8 mouse cellular contexts compared by ENCODE assay signal in the genomic region with DNA sequence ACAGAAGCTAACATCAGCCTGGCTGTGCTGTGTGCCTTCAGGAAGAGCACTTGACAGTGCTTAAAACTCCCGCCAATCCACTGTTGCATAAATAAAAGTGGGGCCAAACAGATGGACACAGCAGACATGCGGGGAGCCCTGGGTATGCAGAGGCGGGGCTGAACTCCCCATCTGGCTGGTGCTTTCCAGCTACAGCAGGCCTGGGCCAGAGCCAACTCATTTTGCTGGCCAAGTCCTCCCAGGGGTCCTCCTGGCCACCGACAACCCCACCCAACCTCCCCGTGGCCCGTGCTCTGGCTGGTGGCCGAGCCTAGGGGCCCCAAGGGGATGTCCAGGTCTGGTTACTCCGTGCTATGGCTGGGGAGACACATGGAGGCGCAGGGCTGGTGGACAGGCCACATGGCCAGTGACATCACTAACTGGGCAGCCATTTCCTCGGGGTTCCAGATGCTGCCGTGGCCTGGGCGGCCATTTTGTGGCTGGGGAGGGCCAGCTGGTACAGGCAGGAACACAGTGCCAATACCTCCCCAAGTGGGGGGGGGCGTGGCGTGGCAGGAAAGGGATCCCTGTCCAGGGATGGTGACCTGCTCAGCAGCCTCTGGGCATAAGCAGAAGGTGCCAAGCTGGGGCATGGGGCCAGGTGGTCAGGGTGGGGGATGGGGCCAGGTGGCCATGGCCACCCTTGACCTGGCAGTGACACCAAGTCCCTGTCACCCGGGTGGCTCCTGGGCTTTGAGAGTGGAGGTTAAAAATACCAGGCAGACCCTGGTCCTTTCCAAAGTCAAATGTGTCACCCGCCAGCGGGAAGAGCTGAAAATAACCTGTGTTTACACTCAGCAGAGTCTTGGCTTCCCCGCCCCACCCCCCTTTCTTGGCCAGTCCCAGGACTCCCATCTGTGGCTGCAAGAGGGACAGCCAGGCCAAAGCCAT. TPM values are rescaled to one million over a fixed set of nuclear protein-coding genes. Genes with fewer than 3 reads are reported as not detected.
DNase-seq lines count a peak whose midpoint lies in the region; ATAC-seq and TF ChIP-seq lines count a peak whose summit lies in the region.

No protein-coding gene starts in this region.

- peak overlapping the region; percentile 3; the same call in 1 of the 2 replicates for H3K9ac ChIP-seq in forebrain, embryonic 16.5 days (replicated peaks; ENCODE audit: low read depth, low read length)
- no peak overlapping the region for H3K9ac ChIP-seq in hindbrain, embryonic 11.5 days (ENCODE audit: low read depth, low read length)
- H3K9ac ChIP-seq in midbrain, embryonic 12.5 days (replicated peaks), result 0 out of 2 replicates have a peak overlapping the region, but pooled peaks have one; percentile 1
- peak overlapping the region; percentile 41; the same call in 1 of the 2 replicates for H3K9ac ChIP-seq in stomach, postnatal 0 days (ENCODE audit: low read length)

- no peaks in the 10 kb centered on the region for H3K9me3 ChIP-seq in E14TG2a.4 (ENCODE audit: low read length)
- no peaks in the 10 kb centered on the region for H3K9me3 ChIP-seq in forebrain, embryonic 16.5 days (ENCODE audit: control insufficient read depth, low read length)
- no peaks in the 10 kb centered on the region for H3K9me3 ChIP-seq in hindbrain, embryonic 11.5 days (ENCODE audit: control insufficient read depth, low read length)
- no peaks in the 10 kb centered on the region for H3K9me3 ChIP-seq in midbrain, embryonic 12.5 days
- H3K9me3 ChIP-seq in stomach, postnatal 0 days (ENCODE audit: control insufficient read depth, low read length), result no peaks in the 10 kb centered on the region

- peaks cover 42% of the 10 kb centered on the region for H3K36me3 ChIP-seq in E14TG2a.4 (ENCODE audit: insufficient read depth, low read length)
- peaks cover 3% of the 10 kb centered on the region; the same call in 1 of the 2 replicates for H3K36me3 ChIP-seq in forebrain, embryonic 16.5 days (ENCODE audit: control insufficient read depth, insufficient read depth)
- no peaks in the 10 kb centered on the region for H3K36me3 ChIP-seq in hindbrain, embryonic 11.5 days (ENCODE audit: control insufficient read depth, insufficient read depth, low read length)
- no peaks in the 10 kb centered on the region for H3K36me3 ChIP-seq in midbrain, embryonic 12.5 days
- H3K36me3 ChIP-seq in stomach, postnatal 0 days (ENCODE audit: control insufficient read depth, insufficient read depth, low read length), result peaks cover 11% of the 10 kb centered on the region

- WGBS in forebrain, embryonic 16.5 days, result 54% methylated on average over 17 of the region's 18 CpGs
- 77% methylated on average over 18 of the region's 18 CpGs for WGBS in hindbrain, embryonic 11.5 days
- WGBS in midbrain, embryonic 12.5 days, result 74% methylated on average over 18 of the region's 18 CpGs
- WGBS in stomach, postnatal 0 days, result 41% methylated on average over 18 of the region's 18 CpGs

- H3K4me1 ChIP-seq in E14TG2a.4 (replicated peaks; ENCODE audit: low read depth, low read length), result peaks cover 98% of the 10 kb centered on the region
- H3K4me1 ChIP-seq in forebrain, embryonic 16.5 days (replicated peaks; ENCODE audit: control insufficient read depth, insufficient read depth, low read length), result peaks cover 57% of the 10 kb centered on the region
- H3K4me1 ChIP-seq in hindbrain, embryonic 11.5 days (replicated peaks; ENCODE audit: control insufficient read depth, insufficient read depth, low read length), result peaks cover 32% of the 10 kb centered on the region
- peaks cover 87% of the 10 kb centered on the region for H3K4me1 ChIP-seq in midbrain, embryonic 12.5 days
- peaks cover 31% of the 10 kb centered on the region for H3K4me1 ChIP-seq in stomach, postnatal 0 days (replicated peaks; ENCODE audit: control insufficient read depth, insufficient read depth)

- TF ChIP-seq CTCF in E14TG2a.4 (conservative IDR thresholded peaks at IDR 0.05; ENCODE audit: low read length), result no peak
- TF ChIP-seq CTCF in brain, embryonic 14.5 days (IDR thresholded peaks at IDR 0.05; ENCODE audit: borderline replicate concordance, extremely low read depth, insufficient read depth, insufficient read length), result no peak
- no peak for TF ChIP-seq CTCF in left cerebral cortex, adult 2 months (IDR thresholded peaks at IDR 0.05)
- TF ChIP-seq CTCF in stomach, postnatal 0 days (IDR thresholded peaks at IDR 0.05; ENCODE audit: low read depth), result no peak

- DNase-seq in brain, embryonic 14.5 days (ENCODE audit: low read depth), result peak; percentile 81
- DNase-seq in hindbrain, embryonic 11.5 days (ENCODE audit: low spot score), result no peak
- peak in 1 of 2 experiments; percentile 60 for DNase-seq in left cerebral cortex, adult 2 months (ENCODE audit: extremely low spot score in 1 of 2, low spot score in 2 of 2)
- DNase-seq in stomach, postnatal 0 days (ENCODE audit: low spot score), result peak; percentile 65

- H3K4me3 ChIP-seq in E14TG2a.4 (replicated peaks; ENCODE audit: low read length), result peak overlapping the region; percentile 73
- no peak overlapping the region for H3K4me3 ChIP-seq in forebrain, embryonic 16.5 days (replicated peaks; ENCODE audit: low read length)
- H3K4me3 ChIP-seq in hindbrain, embryonic 11.5 days (ENCODE audit: low read depth, low read length), result no peak overlapping the region
- no peak overlapping the region for H3K4me3 ChIP-seq in left cerebral cortex, adult 2 months
- no peak overlapping the region for H3K4me3 ChIP-seq in midbrain, embryonic 12.5 days
- H3K4me3 ChIP-seq in stomach, postnatal 0 days (ENCODE audit: low read depth, low read length), result no peak overlapping the region

- no peak overlapping the region for H3K4me2 ChIP-seq in forebrain, embryonic 16.5 days (ENCODE audit: low read length)
- no peak overlapping the region for H3K4me2 ChIP-seq in hindbrain, embryonic 11.5 days (replicated peaks; ENCODE audit: low read depth, low read length)
- H3K4me2 ChIP-seq in midbrain, embryonic 12.5 days (replicated peaks), result no peak overlapping the region
- peak overlapping the region; percentile 34 for H3K4me2 ChIP-seq in stomach, postnatal 0 days (replicated peaks; ENCODE audit: low read depth)

- intact Hi-C loops in left cerebral cortex, adult 2 months (cut with DNase I), result loop anchor here (2.0 kb wide), 1 partner anchor 15 kb away; no protein-coding TSS in a partner anchor

- H3K27me3 ChIP-seq in E14TG2a.4 (ENCODE audit: insufficient read depth, low read length), result 0 out of 2 replicates have a peak, but pooled peaks cover 8% of the 10 kb centered on the region
- H3K27me3 ChIP-seq in forebrain, embryonic 16.5 days (replicated peaks; ENCODE audit: control insufficient read depth, insufficient read depth, low read length), result no peaks in the 10 kb centered on the region
- peaks cover 16% of the 10 kb centered on the region for H3K27me3 ChIP-seq in hindbrain, embryonic 11.5 days (ENCODE audit: control insufficient read depth, insufficient read depth, low read length)
- H3K27me3 ChIP-seq in midbrain, embryonic 12.5 days, result peaks cover 23% of the 10 kb centered on the region
- no peaks in the 10 kb centered on the region for H3K27me3 ChIP-seq in stomach, postnatal 0 days (ENCODE audit: control insufficient read depth, insufficient read depth, low read length)

- no peak for ATAC-seq in forebrain, embryonic 16.5 days
- no peak for ATAC-seq in hindbrain, embryonic 11.5 days (ENCODE audit: low FRiP score)
- no peak for ATAC-seq in midbrain, embryonic 12.5 days (ENCODE audit: low FRiP score, low read depth)
- peak; percentile 11 for ATAC-seq in stomach, postnatal 0 days (ENCODE audit: low FRiP score, low TSS enrichment)
- ATAC-seq in megakaryocyte progenitor cell, adult 5-6 weeks (replicated peaks; ENCODE audit: poor library complexity), result no peak

- H3K27ac ChIP-seq in forebrain, embryonic 16.5 days (ENCODE audit: low read length), result peak overlapping the region; percentile 76
- peak overlapping the region; percentile 58 for H3K27ac ChIP-seq in hindbrain, embryonic 11.5 days (ENCODE audit: low read depth, low read length)
- peak overlapping the region; percentile 97 for H3K27ac ChIP-seq in left cerebral cortex, adult 2 months
- peak overlapping the region; percentile 54 for H3K27ac ChIP-seq in midbrain, embryonic 12.5 days (replicated peaks)
- peak overlapping the region; percentile 93 for H3K27ac ChIP-seq in stomach, postnatal 0 days (replicated peaks)

- TF ChIP-seq EP300 in stomach, postnatal 0 days (optimal IDR thresholded peaks at IDR 0.05), result no peak

- TF ChIP-seq POLR2A in brain, embryonic 14.5 days (IDR thresholded peaks at IDR 0.05; ENCODE audit: borderline replicate concordance, extremely low read depth, insufficient read depth, insufficient read length, poor library complexity, severe bottlenecking), result no peak

RNA-seq across cellular contexts. Expression of gene Smim24, which starts 18.9 kb away (rescaled TPM):
- 3.0 and 4.2 TPM in 2 replicates for polyA plus RNA-seq in brain, embryonic 14.5 days (2012; rRNA removed)
- polyA plus RNA-seq in forebrain, embryonic 16.5 days (2015; fragmentation: Nextera tagmentation; extraction: Ambion mirVana), result 1.2 and 1.8 TPM in 2 replicates
- polyA plus RNA-seq in hindbrain, embryonic 11.5 days (2014; fragmentation: Nextera tagmentation; extraction: Ambion mirVana), result 2.7 and 4.1 TPM in 2 replicates
- total RNA-seq in left cerebral cortex, adult 2 months (2021), result 1 to 10 TPM; 1.3 to 1.4 TPM
- polyA plus RNA-seq in midbrain, embryonic 12.5 days (2016; fragmentation: Nextera tagmentation; extraction: Ambion mirVana), result 2.1 and 2.8 TPM in 2 replicates
- polyA plus RNA-seq in stomach, postnatal 0 days (2015; fragmentation: Nextera tagmentation; extraction: Ambion mirVana), result 205 and 239 TPM in 2 replicates
- total RNA-seq in megakaryocyte progenitor cell, adult 5-6 weeks (2015), result 31.0 and 31.4 TPM in 2 replicates
- total RNA-seq in megakaryocyte progenitor cell, adult 5-6 weeks (2017), result 7.5 and 17.1 TPM in 2 replicates

RNA-seq across cellular contexts. Expression of gene Gm48552, which starts 22.9 kb away (rescaled TPM):
- 8.7 and 9.4 TPM in 2 replicates for polyA plus RNA-seq in brain, embryonic 14.5 days (2012; rRNA removed)
- polyA plus RNA-seq in forebrain, embryonic 16.5 days (2015; fragmentation: Nextera tagmentation; extraction: Ambion mirVana), result 1.0 and 2.2 TPM in 2 replicates
- 0.49 and 1.0 TPM in 2 replicates for polyA plus RNA-seq in hindbrain, embryonic 11.5 days (2014; fragmentation: Nextera tagmentation; extraction: Ambion mirVana)
- 1 to 10 TPM; 5.1 to 7.1 TPM for total RNA-seq in left cerebral cortex, adult 2 months (2021)
- polyA plus RNA-seq in midbrain, embryonic 12.5 days (2016; fragmentation: Nextera tagmentation; extraction: Ambion mirVana), result 0.50 and 2.3 TPM in 2 replicates
- 0.29 and 0.36 TPM in 2 replicates for polyA plus RNA-seq in stomach, postnatal 0 days (2015; fragmentation: Nextera tagmentation; extraction: Ambion mirVana)
- not detected in 2 replicates for total RNA-seq in megakaryocyte progenitor cell, adult 5-6 weeks (2015)
- total RNA-seq in megakaryocyte progenitor cell, adult 5-6 weeks (2017), result 0.46 TPM in 1 of 2 replicates, not detected in the other

RNA-seq across cellular contexts. Expression of gene Gm48551, which starts 27.5 kb away (rescaled TPM):
- polyA plus RNA-seq in brain, embryonic 14.5 days (2012; rRNA removed), result 6.8 and 9.6 TPM in 2 replicates
- 6.2 and 8.8 TPM in 2 replicates for polyA plus RNA-seq in forebrain, embryonic 16.5 days (2015; fragmentation: Nextera tagmentation; extraction: Ambion mirVana)
- polyA plus RNA-seq in hindbrain, embryonic 11.5 days (2014; fragmentation: Nextera tagmentation; extraction: Ambion mirVana), result 2.2 and 3.2 TPM in 2 replicates
- total RNA-seq in left cerebral cortex, adult 2 months (2021), result 1 to 10 TPM; 2.0 to 3.4 TPM
- 4.2 and 5.5 TPM in 2 replicates for polyA plus RNA-seq in midbrain, embryonic 12.5 days (2016; fragmentation: Nextera tagmentation; extraction: Ambion mirVana)
- polyA plus RNA-seq in stomach, postnatal 0 days (2015; fragmentation: Nextera tagmentation; extraction: Ambion mirVana), result 1.1 and 1.4 TPM in 2 replicates
- total RNA-seq in megakaryocyte progenitor cell, adult 5-6 weeks (2015), result 2.6 and 3.0 TPM in 2 replicates
- total RNA-seq in megakaryocyte progenitor cell, adult 5-6 weeks (2017), result 0.62 and 1.7 TPM in 2 replicates

RNA-seq across cellular contexts. Expression of gene Dohh, which starts 27.5 kb away (rescaled TPM):
- 64.0 and 67.4 TPM in 2 replicates for polyA plus RNA-seq in brain, embryonic 14.5 days (2012; rRNA removed)
- polyA plus RNA-seq in forebrain, embryonic 16.5 days (2015; fragmentation: Nextera tagmentation; extraction: Ambion mirVana), result 86.0 and 91.0 TPM in 2 replicates
- polyA plus RNA-seq in hindbrain, embryonic 11.5 days (2014; fragmentation: Nextera tagmentation; extraction: Ambion mirVana), result 44.8 and 52.6 TPM in 2 replicates
- 10 to 100 TPM; 87.1 to 95.1 TPM for total RNA-seq in left cerebral cortex, adult 2 months (2021)
- polyA plus RNA-seq in midbrain, embryonic 12.5 days (2016; fragmentation: Nextera tagmentation; extraction: Ambion mirVana), result 63.5 and 67.2 TPM in 2 replicates
- polyA plus RNA-seq in stomach, postnatal 0 days (2015; fragmentation: Nextera tagmentation; extraction: Ambion mirVana), result 59.4 and 63.0 TPM in 2 replicates
- 9.3 and 13.7 TPM in 2 replicates for total RNA-seq in megakaryocyte progenitor cell, adult 5-6 weeks (2015)
- total RNA-seq in megakaryocyte progenitor cell, adult 5-6 weeks (2017), result 36.5 and 52.5 TPM in 2 replicates

RNA-seq across cellular contexts. Expression of gene Fzr1, which starts 33.4 kb away (rescaled TPM):
- polyA plus RNA-seq in brain, embryonic 14.5 days (2012; rRNA removed), result 154 and 184 TPM in 2 replicates
- 121 and 133 TPM in 2 replicates for polyA plus RNA-seq in forebrain, embryonic 16.5 days (2015; fragmentation: Nextera tagmentation; extraction: Ambion mirVana)
- 83.0 and 92.1 TPM in 2 replicates for polyA plus RNA-seq in hindbrain, embryonic 11.5 days (2014; fragmentation: Nextera tagmentation; extraction: Ambion mirVana)
- total RNA-seq in left cerebral cortex, adult 2 months (2021), result 10 to 100 TPM; 69.1 to 70.6 TPM
- polyA plus RNA-seq in midbrain, embryonic 12.5 days (2016; fragmentation: Nextera tagmentation; extraction: Ambion mirVana), result 135 and 139 TPM in 2 replicates
- 51.4 and 51.6 TPM in 2 replicates for polyA plus RNA-seq in stomach, postnatal 0 days (2015; fragmentation: Nextera tagmentation; extraction: Ambion mirVana)
- 17.1 and 21.7 TPM in 2 replicates for total RNA-seq in megakaryocyte progenitor cell, adult 5-6 weeks (2015)
- total RNA-seq in megakaryocyte progenitor cell, adult 5-6 weeks (2017), result 17.3 and 17.8 TPM in 2 replicates

Comparison
In these comparisons a context has a peak if more than half of its experiments do, and no peak if none do; other contexts are left out.
1. RNA of gene Smim24, which starts 18.9 kb away (polyA plus RNA-seq): 205 to 239 TPM in stomach, postnatal 0 days; 3.0 to 4.2 TPM in brain, embryonic 14.5 days, 2.1 to 2.8 TPM in midbrain, embryonic 12.5 days, 2.7 to 4.1 TPM in hindbrain, embryonic 11.5 days and 1.2 to 1.8 TPM in forebrain, embryonic 16.5 days; every median in the first group is over 10 times any median in the second.
2. Peak in every context shown above with its lines, with median percentiles within 50 percentile points of each other: H3K27ac ChIP-seq.